Mouse (Mus musculus) cortical plate, adult 2 months (tissue): ENCODE data around the gene Fdxacb1. TPM values are rescaled to one million over a fixed set of nuclear protein-coding genes. Genes with fewer than 3 reads are reported as not detected.

Experiments used
- H3K27ac ChIP-seq: fragments of 200-500 bp; 2 replicates; pipeline ENCODE4 v1.5.1; 2012; ENCODE audit warnings: low read length, control low read depth, inconsistent platforms; ENCODE audit not compliant: insufficient read depth
- H3K4me1 ChIP-seq: fragments of 200-500 bp; 2 replicates; pipeline ENCODE4 v1.6.1; 2011; ENCODE audit warnings: low read length; ENCODE audit not compliant: control insufficient read depth, insufficient read depth
- H3K4me3 ChIP-seq: fragments of 200-500 bp; 2 replicates; pipeline ENCODE4 v1.5.1; 2011; ENCODE audit warnings: mild to moderate bottlenecking, low read length, control low read depth; ENCODE audit not compliant: insufficient read depth
- CTCF ChIP-seq: fragments of 200-500 bp; IDR thresholded peaks from 2 replicates; pipeline ENCODE4 v1.5.1; 2011; ENCODE audit warnings: mild to moderate bottlenecking, control low read depth, low read length; ENCODE audit not compliant: insufficient read depth; ENCODE audit errors: extremely low read depth
- POLR2A ChIP-seq: fragments of 200-500 bp; IDR thresholded peaks from 2 replicates; pipeline ENCODE4 v1.6.1; 2011; ENCODE audit warnings: mild to moderate bottlenecking, low read length, control low read depth; ENCODE audit not compliant: insufficient read depth; ENCODE audit errors: extremely low read depth
- polyA plus RNA-seq: library from polyadenylated mRNA; depleted of rRNA; stranded (reverse); fragments of >200 nt; gene quantifications from 2 replicates; pipeline ENCODE4 v1.2.3, GENCODE M21; 2012

The Fdxacb1 gene
- polyA plus RNA-seq, 1 experiment: 7.9 TPM

DNA sequence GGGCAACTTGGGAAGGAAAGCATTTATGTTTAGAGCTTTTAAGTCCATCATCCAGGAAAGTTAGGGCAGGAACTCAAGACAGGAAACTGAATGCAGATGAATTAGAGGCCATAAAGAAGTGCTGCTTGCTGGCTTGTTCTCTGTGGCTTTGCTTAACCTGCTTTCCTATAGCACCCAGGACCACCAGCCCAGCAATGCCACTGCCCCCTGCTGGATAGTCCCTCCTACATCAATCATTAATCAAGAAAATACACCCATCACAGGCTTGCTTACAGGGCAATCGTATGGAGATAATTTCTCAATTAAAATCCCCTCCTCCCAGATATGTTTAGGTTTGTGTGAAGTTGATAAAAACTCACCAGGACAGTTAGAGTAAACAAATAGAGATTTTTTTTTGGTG is 4.7 kb upstream of the Fdxacb1 start:
- Histone ChIP-seq H3K27ac (no peak overlapping the region), H3K4me3 (no peak overlapping the region), H3K4me1 (no peaks in the 10 kb centered on the region)
- TF ChIP-seq POLR2A: no peak
- TF ChIP-seq CTCF: peak; percentile 47

DNA sequence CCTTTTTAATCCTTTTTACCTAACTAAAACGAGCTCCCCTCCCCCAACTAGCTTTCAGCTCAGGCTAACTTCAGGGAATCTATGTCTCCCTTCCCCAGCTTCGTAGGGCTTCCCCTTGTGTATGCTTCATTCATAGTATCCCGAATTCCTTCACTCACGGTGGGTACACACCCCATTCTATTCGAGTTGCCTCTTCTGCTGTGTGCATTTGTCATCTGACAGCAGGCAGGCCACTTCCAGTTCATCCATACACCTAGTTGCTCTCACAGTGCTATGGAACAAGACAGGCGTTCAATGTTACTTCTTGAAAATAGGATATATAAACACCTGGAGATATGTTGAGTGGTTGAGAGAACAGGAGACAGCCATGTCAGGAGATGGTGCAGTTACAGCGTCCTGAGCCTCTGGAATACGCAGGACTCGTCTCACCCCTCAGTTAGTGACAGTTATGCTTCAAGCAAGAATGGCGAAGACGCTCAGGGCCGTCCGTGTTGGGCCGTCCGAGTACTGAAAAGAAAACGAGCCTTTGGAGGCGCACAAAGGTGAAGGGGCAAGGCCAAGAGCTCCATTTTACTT is 417 bp upstream of the Fdxacb1 start:
- no peak for TF ChIP-seq POLR2A
- TF ChIP-seq CTCF: no peak
- Histone ChIP-seq H3K4me1 (no peaks in the 10 kb centered on the region), H3K27ac (peak overlapping the region; percentile 56; the same call in 1 of the 2 replicates), H3K4me3 (peak overlapping the region; percentile 83)

DNA sequence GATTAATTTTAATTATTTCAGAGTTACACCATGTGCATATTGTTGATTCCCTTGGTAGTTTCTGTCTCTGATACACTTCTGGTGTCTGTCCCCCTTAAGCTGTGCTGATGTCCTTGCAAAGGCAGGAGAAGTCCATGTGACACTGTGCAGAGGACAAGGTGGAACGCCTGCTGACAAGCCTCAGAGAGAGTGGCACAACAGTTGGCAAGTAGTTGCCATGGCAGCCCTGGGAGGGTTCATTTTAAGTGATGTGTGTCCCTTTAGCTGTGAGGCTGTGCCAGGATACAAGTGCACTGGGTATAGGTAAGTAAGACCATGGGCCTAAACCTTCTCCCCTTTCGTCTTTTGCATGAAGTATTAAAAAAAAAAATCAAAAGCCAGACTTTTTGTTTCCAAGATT is 2.0 kb downstream of the Fdxacb1 start:
- TF ChIP-seq CTCF (no peak), POLR2A (no peak)
- Histone ChIP-seq H3K27ac (no peak overlapping the region), H3K4me3 (no peak overlapping the region), H3K4me1 (peaks cover 3% of the 10 kb centered on the region; the same call in 1 of the 2 replicates)

DNA sequence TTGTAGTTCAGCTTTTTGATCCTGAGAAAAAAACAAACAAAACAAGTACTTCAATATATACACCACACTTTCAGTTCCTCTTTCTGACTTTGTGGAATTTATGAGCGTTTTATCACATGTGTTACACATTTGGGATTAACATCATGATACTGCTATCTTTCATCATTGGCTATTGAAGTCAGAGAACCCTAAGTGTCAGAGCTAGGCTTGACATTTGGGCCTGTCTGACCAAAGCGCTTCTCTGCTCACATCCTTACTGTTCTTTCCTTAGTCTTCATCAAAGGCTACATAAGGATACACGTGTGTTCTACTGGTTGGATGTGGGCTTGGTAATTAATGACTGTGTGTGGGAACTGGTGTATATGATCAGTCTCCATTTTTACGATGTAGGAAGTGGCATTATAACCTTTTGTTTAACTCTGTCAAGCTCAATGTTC is 6.0 kb downstream of the Fdxacb1 start:
- H3K4me3 ChIP-seq: peak overlapping the region; percentile 64; the same call in 1 of the 2 replicates
- H3K27ac ChIP-seq: no peak overlapping the region
- no peak for TF ChIP-seq POLR2A
- TF ChIP-seq CTCF: no peak

DNA sequence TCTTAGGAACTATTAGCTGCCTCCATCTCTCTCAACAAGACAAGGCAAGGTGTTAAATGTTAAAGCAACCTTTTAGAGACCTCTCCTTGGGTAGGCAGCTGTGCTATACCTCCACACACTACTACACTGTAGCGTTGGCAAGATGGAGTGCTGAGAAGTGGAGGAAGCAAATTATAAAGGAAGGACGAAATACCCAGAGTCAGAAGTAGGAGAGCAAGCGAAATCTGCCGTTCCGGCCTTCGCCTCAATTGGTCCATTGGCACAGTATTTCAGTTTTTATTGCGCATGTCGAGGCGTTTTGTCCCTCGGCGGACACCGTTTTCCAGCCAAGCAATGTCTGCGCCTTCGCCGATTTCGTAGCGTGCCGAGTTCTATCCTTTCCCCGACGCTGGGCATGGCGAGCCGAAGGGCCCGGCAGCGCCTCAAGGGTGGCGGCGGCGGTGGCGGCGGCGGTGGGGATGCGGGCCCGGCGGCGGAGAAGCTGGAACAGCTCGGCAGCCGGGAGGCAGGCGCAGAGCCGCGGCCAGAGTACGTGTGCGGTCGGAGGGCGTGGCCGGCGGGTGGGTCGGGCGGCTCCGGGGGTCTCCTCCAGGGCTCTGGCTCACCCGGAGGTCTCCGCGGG is 7.1 kb downstream of the Fdxacb1 start, which contains the start of the genes Alg9 and 1110032A03Rik:
Gene Alg9, plus strand, starts transcription at position 29 of the 622 bp plus-strand sequence.
Gene 1110032A03Rik, minus strand, starts transcription at position 530 of the 622 bp plus-strand sequence.
- H3K4me3 ChIP-seq: peak within 1 kb of the TSS; percentile 64
- H3K4me1 ChIP-seq: peaks cover 3% of the 10 kb centered on the region; the same call in 1 of the 2 replicates
- TF ChIP-seq POLR2A: peak; percentile 67
- no peak for TF ChIP-seq CTCF
- 0 out of 2 replicates have a peak within 1 kb of the TSS, but pooled peaks have one; percentile 51 for H3K27ac ChIP-seq

More for the DNA sequence above, 6.0 kb downstream of the Fdxacb1 start:
- peaks cover 3% of the 10 kb centered on the region; the same call in 1 of the 2 replicates for H3K4me1 ChIP-seq

DNA sequence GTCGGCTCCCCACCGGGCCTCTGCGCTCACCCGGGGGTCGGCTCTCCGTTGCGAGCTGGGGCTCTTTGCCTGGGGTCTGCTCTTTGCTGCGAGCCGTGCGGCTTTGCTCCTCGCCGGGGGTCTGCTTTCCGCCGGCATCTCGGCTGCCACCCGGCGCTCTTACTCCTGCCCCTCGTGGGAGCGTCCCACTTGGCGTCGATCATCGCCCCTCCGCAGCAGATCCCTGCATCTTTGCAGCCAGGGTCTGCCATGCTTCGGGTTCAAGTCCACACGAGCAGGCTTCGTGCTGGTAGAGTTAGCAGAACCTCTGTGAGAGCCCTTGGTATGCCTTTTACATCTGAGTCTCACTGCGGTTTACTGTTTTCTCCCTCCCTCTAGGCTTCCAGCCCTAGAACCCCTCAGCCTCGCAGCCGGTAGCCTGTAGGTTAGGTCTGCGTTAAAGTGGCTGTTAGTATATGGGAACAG is 7.7 kb downstream of the Fdxacb1 start:
- Histone ChIP-seq H3K4me1 (peaks cover 3% of the 10 kb centered on the region; the same call in 1 of the 2 replicates), H3K4me3 (peak overlapping the region; percentile 64), H3K27ac (no peak overlapping the region)
- no peak for TF ChIP-seq POLR2A
- TF ChIP-seq CTCF: no peak

DNA sequence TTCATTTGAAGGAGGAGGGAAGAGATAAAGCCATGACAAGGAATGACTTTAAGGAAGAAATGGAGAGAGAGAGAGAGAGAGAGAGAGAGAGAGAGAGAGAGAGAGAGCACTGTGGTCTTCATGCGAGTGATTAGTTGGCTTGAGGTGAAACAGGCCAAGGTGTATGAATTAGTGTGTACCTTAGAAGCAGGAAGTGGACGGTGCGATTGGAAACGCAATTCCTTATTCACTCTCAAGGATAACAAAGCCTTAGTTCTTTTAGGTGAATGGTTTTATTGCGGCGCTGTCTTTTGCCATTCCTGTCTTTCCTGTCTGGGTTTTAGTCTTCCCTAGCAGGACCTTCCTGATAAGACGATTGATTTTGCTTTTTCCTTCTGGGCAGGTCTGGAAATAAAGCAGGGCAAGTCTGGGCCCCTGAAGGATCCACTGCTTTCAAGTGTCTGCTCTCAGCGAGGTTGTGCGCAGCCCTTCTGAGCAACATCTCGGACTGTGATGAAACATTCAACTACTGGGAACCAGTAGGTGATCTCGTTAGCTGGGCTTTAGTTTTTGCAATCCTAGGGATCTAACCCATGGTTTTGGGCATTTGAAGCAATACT is 8.2 kb downstream of the Fdxacb1 start:
- H3K4me3 ChIP-seq: peak overlapping the region; percentile 64
- H3K27ac ChIP-seq: no peak overlapping the region
- TF ChIP-seq CTCF (no peak), POLR2A (no peak)
- peaks cover 3% of the 10 kb centered on the region; the same call in 1 of the 2 replicates for H3K4me1 ChIP-seq

DNA sequence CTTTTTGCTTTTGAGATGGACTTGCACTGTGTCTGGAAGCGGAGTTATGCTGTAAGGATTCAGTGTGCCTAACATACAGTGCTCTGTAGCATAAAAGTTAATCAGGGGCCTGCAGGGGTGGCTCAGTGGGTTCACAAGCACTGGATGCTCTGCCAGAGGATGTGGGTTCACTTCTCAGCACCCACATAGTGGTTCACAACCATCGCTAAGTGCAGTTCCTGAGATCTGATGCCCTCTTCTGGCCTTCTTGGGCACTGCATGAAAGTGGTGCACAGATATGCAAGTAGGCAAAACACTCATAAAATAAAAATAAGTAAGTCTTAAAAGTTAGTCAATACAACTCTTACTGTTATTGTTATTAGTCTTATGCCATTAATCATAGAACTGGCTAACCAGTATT is 14.1 kb downstream of the Fdxacb1 start:
- Histone ChIP-seq H3K4me3 (no peak overlapping the region), H3K4me1 (no peaks in the 10 kb centered on the region)
- TF ChIP-seq CTCF (peak; percentile 40; the same call in 1 of the 2 replicates), POLR2A (no peak)

DNA sequence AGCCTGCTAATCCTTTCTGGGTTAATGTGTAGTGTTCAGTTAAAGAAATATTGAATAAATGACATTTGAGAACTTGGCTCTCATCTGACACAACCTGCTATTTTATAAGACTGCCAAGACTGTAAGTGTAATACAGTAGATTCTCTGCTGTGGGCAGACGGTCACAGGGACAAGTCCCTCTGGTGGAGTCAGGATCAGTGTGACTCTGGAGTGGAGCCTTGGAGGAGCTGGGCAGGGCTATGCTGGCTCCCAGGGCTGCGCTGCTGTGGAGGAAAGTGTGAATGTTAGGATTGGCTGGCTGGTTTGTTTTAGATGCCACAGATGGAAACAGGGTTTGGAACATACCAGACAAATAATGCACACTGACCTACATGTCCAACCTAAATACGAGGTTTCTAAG is 27.2 kb downstream of the Fdxacb1 start:
- H3K27ac ChIP-seq: no peak overlapping the region
- H3K4me3 ChIP-seq: no peak overlapping the region
- no peaks in the 10 kb centered on the region for H3K4me1 ChIP-seq
- TF ChIP-seq POLR2A: no peak

More for the DNA sequence above, 14.1 kb downstream of the Fdxacb1 start:
- H3K27ac ChIP-seq: no peak overlapping the region

DNA sequence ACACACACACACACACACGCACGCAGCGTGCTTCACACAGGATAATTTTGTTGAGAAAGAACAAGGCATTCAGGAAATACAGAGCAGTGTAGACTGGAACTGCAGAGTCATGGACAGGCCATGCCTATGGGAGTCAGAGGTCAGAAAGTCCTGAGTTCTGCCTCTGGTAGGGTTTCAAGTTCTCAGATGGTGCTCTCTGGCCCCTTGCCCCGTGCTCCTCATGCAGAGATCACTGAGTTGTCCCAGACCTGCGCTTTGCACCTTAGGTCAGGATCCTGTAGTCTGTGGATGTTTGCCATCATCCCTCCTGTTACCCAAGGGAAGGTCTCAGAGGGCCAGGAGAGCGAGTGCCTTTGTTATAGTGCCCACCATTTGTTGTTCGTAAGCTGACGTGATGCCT is 28.7 kb downstream of the Fdxacb1 start:
- Histone ChIP-seq H3K27ac (no peak overlapping the region), H3K4me1 (no peaks in the 10 kb centered on the region), H3K4me3 (no peak overlapping the region)
- TF ChIP-seq POLR2A (no peak), CTCF (no peak)

DNA sequence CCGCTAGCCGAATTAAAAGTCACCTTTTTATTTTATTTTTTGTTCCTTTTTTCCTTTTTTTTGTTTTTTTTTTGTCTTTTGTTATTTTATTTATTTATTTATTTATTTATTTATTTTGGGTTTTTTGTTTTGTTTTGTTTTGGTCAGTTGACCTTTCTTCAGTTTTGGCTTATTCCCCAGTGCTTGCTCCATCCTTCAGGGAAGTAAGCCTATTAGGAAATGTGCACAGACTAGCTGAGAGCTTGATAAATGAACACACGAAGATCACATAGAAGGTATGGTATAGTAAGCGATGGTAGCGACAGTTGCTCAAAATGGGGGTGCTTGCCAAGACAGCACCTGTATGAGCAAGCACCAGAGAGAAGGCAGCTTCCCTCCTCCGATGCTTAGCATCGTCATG is 29.6 kb downstream of the Fdxacb1 start:
- no peaks in the 10 kb centered on the region for H3K4me1 ChIP-seq
- no peak overlapping the region for H3K27ac ChIP-seq
- no peak overlapping the region for H3K4me3 ChIP-seq
- TF ChIP-seq CTCF (no peak), POLR2A (no peak)
